Mouse (Mus musculus): ENCODE measurements around the gene Pomp.

The Pomp gene

DNA sequence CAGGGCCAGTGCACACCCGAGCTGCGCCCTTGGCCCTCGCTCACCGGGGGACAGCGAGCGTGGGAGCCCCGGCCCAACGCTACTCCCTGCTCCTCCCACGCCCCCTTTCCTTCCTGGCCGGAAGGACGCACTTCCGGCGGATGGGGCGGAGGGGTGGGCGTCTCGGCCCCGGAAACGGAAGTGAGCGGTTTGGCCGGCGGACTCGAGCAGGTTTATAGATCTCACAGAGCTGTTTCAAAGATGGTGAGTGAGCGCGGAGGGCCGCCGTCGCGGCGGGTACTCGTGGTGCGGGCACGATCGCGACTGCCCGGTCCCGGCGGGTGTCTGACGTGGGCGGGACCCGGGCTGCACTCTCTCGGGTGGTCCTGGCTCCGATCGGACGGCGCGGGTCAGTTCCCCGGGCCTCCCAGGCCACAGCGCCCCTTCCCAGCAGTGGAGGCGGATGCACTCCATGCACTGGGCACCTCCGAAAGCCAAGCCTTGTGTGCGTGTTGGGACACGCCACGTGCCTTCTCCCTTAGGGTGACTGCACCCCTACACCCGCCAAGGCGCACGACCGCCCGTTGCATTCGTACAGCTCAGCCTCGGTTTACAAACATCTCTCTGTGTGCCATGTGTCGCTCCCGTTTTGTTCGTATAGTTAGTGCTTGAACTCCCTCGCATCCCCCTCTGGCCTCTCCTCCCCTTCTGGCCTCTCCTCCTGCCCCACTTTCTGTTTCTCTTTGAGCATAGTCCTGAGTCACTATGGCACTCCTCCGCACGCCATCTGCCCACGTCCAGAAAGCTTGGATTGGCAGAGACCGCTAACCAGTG lies at the start of gene Pomp:
TSS of gene Pomp (plus strand) at position 13 of the 813 bp plus-strand sequence.
- DNase-seq = peak; percentile 89

DNA sequence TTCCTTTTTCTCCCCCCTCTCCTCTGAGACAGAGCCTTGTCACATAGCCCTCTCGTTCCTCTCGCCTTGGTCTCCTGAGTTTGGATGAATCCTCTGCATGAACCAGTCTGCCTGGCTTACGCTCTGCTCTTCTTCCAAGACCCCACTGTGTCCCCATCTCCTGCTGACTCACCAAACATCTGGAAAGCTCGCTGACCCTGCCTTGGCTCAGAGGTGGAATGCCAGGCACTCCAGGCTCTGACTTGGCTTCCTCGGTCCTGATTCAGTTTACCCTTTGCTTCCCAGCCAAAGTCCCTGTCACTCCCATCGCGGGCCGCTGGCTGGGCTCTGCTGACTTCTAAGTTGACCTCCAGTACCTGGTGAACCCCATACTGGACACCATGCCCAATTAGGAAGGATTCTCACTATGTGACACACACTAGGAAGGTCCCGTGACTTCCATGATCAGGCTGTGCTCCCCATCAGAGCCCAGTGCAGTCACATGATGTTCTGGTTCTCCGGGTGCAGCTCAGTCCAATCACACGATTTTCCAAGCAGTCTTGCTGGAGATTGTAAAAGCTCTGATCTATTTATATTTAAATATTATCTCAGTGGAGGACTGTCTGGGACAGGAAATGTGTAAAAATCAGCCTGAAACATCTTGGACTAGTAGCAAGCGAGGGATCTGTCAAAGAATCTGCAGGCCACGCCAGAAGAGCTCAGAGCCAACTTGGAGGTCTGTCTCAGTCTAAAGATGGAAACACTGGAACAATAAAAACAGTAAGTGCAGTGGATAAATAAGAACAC lies 47.8 kb upstream of the Pomp start:
- DNase-seq = peak; percentile 25

DNA sequence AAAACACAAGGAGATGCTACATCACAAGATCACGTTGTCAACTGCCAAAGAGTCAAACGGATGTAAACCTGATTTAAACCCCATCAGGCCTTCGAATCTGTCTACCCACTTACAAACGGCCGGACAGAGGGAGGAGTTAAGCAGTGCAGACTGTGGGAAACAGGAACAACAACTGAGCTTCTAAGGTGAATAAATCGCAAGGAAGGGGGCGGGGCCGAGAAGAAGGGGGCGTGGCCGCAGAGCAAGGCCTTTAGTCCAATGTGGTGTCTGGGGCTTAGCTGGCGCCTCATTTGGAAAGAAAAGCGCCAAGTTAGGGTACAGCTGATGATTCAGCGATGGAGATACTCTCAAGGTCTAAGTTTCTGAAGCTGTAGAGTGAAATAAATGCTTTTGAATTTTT lies 45.3 kb upstream of the Pomp start:
- no peak for DNase-seq

DNA sequence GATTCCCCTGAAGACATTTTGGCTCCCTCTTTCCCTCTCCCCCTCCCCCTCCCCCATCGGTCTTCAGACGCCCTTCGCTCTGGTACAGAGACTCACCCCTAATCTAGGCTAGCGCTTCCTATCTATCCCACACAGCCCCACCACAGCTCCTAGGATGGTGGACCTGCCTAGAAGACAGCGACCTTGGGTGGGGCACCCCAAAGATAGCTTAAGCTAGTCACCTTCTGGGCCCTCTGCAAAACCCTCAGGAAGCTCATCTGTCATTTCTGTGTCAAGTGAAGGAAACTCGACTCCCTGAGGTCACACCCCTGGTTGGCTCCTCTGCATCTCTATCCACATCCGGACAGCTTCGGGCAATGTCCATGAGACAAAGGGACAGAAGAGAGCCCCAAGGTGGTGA lies 44.7 kb upstream of the Pomp start:
- no peak for DNase-seq

DNA sequence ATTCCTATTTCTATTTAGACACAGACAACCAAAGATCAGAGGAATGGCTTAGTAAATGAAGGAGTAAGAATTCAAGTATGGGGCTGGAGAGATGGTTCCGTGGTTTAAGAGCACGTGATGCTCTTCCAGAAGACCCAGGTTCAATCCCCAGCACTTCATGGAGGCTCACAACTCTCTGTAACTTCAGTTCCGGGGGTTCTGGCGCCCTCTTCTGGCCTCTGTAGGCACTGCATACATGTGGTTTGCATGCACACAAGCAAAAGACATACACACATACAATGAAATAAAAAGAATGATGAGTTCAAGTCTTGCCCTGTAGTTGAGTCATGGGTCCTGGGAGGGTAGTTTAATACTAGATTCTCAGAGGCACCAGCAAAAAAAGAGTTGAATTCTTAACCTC lies 43.8 kb upstream of the Pomp start:
- no peak for DNase-seq

DNA sequence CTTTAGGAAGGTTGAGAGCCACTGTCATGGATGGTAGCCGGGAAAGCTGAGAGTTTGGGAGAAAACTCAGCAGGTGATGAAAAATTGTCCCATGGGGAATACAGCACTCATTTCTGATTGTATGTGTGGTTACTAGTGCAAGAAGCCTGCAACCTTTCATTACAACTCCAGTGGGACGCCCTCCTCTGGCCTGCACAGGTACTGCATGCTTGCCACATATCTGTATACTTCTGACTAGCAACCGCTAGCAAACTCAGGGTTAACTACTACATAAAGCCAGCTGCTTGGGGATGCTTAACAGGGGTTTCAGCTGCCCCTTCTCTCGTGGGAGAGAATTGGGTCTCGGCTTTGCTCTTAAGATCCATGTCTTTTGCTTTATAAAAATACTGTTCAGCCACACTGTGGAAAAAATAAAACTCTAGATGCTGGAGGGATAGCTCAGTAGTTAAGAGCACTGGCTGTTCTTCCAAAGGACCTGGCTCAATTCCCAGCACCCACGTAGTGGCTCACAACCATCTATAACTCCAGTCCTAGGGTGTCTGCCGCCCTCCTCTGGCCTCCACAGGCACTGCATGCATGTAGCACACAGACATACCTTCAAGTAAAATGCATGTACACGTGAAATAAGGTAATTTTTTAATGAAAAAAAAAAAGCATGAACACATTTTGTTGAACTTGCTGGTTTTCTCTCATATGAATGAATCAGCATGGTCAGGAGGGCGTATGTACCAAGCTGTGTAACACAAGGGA lies 42.3 kb upstream of the Pomp start:
- DNase-seq = no peak

DNA sequence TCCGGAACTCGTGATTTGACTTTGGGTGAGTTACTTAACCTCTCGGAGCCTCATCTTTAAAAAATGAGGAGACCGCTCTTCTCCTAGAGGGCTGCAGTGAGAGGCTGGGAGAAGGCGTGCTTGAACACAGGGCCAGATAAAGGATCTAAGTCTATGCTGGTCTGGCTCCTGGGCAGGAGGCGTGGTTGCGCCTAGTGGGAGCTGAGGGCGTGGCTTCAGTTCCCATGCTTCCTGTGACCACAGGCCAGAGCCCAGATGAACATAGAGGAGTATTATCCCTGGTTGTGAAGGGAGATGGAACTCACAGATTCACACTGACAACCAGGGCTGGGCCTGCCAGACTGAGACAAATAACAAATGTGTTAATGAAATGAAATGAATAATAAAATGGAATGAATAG lies 41.4 kb upstream of the Pomp start:
- no peak for DNase-seq

DNA sequence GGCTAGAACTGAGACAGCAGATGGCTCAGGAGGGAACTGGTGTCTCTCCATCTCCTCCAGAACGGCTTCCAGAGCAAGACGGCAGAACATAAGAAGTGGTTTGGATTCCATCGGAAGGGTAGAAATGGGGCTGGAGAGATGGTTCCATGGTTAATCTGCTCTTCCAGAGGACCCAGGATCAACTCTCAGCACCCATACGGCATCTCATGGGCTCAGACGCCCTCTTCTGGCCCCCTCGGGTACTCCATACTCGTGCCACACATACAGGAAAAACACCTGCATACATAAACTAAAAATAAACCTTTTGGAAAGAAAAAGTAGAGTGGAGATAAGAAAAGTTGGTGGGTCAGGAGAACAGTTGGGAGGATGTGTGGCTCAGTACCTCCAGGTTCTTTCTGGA lies 40.4 kb upstream of the Pomp start:
- no peak for DNase-seq

DNA sequence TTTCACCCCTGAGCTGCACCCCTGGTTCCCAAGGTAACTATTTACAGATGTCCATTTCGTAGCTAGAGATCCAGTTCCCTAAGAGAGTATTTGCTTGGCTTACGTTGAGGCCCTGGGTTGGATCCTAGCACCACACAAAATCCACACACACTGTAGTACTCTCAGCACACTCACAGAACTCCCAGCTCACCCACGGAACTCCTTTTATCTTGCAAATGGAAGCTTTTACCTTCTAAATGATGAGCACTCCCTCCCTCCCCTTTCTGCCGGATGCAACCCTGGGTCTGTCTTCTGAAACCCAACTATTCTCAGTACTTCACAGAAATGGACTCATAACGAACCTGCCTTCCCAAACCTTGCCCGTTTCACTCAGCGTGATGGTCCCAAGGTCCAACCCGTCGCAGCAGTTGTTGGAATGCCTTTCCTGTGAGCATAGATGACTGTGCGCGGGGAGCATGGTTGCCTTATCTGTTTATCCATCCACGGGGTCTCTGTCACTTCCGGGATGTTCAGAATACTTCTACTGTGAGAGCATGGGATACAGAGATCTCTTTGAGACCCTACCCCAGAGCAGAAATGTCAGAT lies 36.1 kb upstream of the Pomp start:
- no peak for DNase-seq

DNA sequence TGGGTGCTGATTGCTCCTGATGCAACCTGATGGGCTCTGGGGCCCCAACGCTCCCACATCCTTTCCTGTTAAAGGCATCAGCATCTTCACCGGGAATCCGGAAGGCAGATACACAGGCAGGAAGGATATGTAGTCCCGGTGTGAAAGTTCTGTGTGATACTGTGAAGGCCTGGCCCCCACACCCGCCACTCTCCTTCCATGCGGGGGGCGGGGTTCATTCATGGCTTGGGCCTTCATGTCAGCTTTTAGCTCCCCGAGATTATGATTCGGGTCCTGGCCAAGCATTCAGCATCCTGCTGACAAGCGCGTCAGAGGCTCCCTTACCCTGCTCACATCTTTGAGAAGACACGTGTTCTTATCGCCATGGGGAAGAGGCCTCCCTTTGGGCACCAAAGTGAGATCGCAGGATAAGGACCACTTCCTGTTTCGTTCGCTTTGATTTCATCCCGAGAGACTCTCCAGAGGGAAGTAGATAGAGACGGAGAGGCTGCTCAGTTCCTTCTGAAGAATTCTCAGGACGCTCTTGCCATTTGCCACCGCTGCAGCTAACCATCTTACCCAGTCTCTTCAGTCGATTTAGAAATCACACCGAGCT lies 34.8 kb upstream of the Pomp start:
- DNase-seq = no peak

DNA sequence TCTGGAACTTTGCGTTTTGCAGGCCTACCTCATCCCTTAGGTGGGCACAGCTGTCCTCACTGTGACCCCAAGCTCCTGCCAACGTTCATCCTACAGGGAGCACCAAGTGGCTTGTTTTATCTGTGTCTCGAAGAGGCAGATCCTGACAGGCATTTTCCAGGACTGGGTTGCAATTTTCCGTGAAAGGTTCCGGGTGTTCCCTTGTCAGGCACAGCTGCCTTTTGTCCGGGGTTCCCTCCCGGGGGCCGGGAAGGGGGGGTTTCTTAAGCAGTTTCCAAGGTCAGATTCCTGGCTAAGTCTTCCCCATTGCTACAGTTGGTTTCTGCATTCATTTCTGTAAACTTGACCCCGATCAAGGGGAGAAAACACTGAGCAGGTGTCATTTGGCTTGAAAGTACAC lies 34.2 kb upstream of the Pomp start:
- DNase-seq = peak; percentile 18

DNA sequence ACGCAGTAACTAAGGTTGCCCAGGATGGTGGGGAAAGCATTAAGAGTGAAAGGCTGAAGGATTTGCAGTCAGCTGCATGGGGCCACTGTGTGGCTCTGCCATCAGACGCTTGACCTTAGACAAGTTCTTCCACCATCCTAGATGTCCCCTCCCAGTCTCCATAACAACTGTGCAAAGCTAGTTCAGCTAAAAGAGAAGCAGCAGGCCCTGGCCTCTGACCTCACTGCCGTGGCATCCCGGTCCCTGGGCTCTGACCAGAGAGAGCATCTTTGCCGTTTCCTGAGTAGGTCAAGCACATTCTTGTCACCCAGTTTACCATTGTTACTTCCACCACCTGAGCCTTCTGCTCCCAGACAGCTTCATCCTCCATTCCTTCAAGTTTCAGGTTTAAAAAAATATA lies 33.7 kb upstream of the Pomp start:
- DNase-seq = no peak

DNA sequence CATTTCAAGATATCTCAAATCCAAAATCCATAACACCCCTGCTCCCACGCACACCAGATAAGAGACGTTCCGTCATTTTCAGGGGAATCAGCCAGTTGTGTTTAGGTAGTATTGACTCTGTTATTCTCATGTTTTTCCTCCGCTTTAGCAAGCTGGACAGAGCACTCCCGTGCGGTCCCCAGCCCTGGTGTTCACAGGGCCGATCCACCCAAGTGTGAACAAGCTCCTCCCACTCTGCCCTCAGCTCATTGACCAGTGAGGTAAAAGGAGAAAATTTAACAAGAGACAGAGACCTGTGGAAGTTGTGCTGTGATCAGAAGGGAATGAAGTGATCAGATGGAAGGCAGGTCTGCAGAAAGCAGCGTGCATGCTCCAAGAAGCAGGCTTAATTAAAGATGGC lies 31.4 kb upstream of the Pomp start:
- no peak for DNase-seq

DNA sequence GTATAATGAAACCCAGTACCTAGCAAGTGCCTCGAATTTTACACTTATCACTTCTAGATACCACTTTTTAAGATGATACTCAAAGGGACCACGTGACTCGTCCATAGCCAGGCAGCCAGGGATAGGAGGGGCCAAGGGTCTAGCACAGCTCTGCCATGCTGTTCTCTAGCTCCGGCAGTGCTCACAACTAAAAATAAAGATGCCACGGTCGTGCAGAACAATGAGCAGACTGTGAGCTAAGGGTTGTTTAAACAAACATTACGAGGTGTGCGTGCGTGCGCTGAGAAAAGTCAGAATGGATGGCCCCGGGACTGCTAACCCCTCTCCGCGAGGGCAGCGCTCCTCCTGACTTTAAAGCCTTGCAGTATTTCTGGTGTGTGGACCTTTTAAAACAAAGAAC lies 27.4 kb upstream of the Pomp start:
- DNase-seq = peak; percentile 16

DNA sequence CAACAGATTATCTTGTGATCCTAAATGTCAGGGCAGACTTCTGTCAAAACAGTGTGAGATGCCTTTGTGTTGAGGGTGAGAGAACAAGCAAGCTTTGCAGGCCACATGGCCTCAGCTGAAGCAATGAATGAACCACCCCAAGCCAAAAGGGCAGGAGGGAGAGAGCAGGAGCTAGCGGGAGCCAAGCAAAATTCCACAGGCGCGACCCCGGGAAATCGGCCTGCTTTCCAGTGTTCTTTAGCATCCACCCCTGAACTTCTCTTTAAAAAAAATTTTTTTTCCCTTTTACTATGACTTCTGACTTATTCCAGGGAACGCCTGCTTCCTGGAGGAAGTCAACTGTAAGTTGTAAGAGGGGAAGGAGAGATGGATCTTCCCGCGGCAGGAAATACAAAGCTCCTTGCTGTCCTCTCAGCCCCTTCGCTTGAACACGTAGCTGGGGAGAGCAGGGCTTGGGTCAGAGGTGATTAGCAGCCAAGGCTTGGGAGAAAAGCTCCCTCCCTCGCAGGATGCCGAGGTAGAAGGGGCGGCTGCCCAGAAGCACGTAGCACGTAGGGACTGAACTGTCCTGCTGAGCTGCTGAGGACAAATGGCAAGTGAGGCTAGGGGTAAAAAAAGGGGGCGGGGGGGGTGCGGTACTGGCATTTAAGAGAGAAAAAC lies 25.3 kb upstream of the Pomp start:
- no peak for DNase-seq

DNA sequence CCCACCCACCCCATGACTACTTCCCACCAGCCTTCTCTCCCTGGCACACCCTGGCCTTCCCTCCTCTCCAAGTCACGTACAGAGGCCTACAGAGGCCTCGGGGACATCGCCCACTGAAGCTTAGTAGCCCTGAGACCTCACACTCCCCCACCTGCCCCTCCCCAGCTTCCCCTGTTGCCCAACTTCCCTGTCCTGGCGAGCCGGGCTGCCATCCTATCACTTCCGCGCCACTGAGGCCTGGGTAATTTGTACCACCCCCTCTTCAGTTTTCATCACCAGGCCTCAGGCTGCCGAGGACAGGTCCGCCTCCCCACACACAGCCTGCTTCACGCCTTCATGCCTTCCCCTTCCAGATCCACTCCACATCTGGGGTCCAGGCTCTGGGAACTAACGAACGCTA lies 20.8 kb upstream of the Pomp start:
- DNase-seq = no peak

DNA sequence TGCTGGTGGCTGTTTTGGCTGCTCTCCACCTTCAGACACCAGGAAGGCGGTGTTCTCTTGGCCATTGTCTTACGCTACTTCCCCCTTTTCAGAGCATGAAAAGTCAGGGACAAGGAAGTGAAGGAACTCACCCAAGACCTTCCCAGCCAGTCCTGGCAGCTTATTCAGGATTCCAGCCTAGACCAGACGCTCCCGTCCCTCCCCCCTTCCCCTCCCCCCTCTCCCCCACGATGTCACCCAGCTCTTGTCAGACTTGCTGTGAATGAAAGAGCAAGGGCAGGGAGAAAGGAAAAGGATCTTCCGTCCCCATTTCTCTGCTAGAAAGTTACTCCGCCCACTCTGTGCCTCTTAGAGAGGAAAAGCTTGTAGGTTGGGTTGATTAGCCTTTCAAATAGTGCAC lies 16.9 kb upstream of the Pomp start:
- DNase-seq = no peak

DNA sequence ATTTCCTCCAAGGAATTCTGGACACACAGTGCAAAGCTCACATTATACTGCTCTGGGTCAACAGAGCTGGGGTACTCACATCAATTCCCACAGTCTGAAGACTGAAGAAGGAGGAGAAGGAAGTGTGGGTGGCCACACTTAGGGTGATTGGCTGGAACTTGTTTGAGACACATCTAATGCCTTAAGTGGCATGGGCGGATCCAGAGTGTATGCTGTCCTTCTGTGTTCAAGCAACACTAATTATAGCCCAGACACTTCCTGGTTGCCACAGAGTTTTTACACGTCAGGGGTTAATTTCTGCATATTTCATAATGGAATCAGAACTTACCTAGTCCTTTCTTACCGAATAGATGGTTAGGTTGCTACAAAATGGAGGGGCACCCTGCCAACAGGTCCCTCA lies 14.9 kb upstream of the Pomp start:
- DNase-seq = no peak

DNA sequence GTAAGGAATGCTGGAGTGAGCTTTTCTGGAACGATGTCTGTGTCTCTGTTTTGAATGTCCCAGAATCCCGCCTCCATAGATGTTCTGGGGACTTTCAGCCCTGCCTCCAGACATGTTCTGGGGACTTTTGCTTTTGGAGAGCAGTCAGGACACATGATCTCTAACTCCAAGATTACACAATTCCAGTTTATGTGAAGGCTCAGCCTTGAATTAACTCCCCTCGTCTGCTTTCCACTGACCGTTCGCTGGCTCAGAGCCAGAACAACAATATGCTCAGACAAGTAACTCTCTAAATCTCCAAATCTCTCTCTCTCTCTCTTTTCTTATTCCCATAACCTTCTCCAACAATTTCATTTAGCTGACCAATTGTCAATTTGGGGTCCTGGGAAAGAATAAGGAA lies 12.9 kb upstream of the Pomp start:
- no peak for DNase-seq

DNA sequence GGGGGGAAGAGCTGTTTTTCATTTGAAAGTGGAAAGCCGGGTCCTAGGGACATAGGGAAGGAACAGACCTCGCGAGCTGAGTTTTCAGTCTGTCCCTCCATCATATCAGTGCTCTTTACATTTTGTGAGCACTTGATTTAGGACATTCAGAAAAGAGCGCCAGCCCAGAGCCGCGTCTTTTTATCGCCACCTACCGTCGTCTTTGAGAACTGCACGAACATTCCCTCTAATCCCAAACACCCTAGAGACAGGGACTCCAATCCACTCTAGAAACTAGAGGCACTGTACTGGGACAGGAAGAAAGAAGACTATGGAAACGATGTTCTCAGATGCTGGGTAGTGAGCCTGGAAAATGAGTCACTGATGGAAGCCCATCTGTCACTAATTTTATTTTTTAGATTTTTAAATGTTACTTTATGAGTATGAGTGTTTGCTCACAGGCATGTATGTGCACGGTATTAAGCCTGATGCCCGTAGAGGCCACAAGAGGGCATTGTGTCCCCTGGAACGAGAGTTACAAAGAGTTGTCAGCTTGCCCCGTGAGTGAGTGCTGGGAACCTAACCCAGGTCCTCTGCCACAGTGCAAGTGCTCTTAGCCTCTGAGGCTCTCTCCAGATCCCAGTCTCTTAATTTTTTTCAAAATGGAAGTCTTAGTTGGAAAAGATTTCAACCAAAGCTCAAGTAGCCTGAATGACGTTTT lies 11.9 kb upstream of the Pomp start:
- DNase-seq = peak; percentile 83

DNA sequence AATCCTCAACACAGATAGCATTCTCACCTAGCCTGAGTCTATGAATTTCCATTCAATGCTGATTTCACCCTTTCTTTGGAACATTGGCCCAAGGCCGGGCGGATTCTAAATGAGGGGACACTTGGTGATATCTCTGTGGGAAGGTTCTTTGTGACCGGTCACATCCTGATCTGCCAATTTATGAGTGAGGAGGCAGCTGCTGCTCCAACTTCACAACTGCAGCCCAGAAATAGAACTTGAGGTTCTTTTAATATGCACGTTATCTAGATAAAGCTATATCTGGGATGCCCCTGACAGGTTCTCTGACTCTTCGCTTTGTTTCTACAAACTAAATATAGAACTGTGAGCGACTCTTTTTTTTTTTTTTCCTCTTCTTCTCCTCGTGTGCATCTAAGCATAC lies 10.1 kb upstream of the Pomp start:
- DNase-seq = no peak

DNA sequence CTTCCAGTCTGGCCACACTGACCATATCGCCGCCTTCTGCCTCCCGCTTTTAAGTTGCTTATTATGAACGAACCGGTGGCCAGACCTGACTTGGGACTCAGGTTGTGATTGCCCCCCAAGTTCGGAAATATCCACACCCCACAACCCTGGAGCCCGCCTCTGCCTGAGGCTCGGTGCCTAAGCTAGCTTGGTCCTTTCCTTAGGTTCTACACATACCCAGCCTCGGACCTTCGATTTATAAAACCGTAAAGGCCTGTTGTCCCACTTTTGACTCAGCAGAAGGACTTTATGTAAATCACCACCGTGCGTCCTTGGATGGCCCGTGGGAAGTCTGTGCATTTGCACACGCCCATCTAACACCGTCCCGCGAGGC lies 199 bp upstream of the Pomp start:
- no peak for DNase-seq

Data from lung, postnatal 14 days (tissue).